Mouse (Mus musculus) brain, embryonic 14.5 days (tissue): ENCODE measurements around the gene Mdga1. TPM values are rescaled to one million over a fixed set of nuclear protein-coding genes. Genes with fewer than 3 reads are reported as not detected.

Experiments used
- DNase-seq: peaks from one replicate; pipeline ENCODE4 v3.0.0-alpha.2; 2011; ENCODE audit warnings: low read depth
- CTCF ChIP-seq: fragments of 200-500 bp; IDR thresholded peaks from 2 replicates; pipeline ENCODE4 v1.5.1; 2012; ENCODE audit warnings: inconsistent platforms, mild to moderate bottlenecking, moderate library complexity, borderline replicate concordance; ENCODE audit not compliant: insufficient read depth, insufficient read length; ENCODE audit errors: extremely low read depth
- POLR2A ChIP-seq: fragments of 200-500 bp; IDR thresholded peaks from 2 replicates; pipeline ENCODE4 v1.6.1; 2012; ENCODE audit warnings: mild to moderate bottlenecking, inconsistent platforms, borderline replicate concordance; ENCODE audit not compliant: poor library complexity, insufficient read depth, insufficient read length, severe bottlenecking; ENCODE audit errors: extremely low read depth
- polyA plus RNA-seq: library from polyadenylated mRNA; depleted of rRNA; stranded (reverse); fragments of >200 nt; gene quantifications from 2 replicates; pipeline ENCODE4 v1.2.3, GENCODE M21; 2012

Mdga1 gene
- polyA plus RNA-seq, 1 experiment, result 58.9 TPM

DNA sequence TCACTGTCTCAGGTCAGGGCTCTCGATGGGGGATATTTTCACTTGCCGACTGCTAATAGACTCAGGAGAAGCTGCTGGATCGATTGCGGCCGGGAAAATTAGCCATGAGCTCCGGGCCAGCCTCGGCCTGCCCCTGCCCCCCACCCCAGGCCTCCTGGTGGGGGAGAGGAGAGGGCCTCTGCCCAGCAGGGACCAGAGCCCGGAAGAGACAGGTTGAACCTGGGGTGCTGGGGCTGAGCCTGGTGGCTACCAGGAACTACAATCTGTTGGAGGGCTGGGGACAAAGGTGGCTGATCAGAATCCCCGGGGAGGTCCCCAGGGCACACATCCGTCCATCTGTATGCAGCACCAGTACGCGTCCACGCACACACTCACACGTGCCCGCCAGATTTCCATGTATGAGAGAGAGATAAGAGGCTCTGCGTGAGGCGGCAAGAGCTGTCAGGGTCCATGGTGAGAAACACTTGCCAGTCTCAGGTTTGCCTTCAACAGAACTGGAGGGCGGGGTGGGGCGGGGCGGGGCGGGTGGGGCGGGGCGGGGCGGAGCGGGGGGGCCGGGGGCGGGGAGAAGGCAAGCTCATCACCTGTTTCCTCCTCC is 95.7 kb downstream of the Mdga1 start:
- TF ChIP-seq CTCF, result no peak
- TF ChIP-seq POLR2A, result no peak
- peak; percentile 64 for DNase-seq

DNA sequence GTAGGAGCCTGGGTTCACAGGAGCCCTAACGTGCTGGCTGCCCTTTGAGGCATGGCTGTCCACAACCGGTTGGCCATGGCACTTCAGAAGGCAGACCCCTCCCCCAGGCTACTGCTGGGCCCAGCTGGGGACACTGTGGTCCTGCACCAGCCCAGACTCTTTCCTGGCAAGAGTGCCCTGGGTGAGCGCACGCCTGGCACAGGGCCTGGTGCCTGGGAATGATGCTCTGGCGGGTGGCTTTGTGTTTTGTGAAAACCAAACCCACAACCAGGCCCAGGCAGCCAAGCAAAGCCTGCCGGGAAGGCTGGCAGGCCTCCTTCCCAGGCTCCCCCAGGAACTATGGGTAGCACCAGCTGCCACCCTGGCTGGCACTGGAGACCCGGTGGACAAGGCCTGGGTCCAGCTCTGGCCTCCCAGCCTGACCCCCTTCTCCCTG is 96.3 kb downstream of the Mdga1 start:
- DNase-seq, result peak; percentile 96
- no peak for TF ChIP-seq POLR2A
- no peak for TF ChIP-seq CTCF

DNA sequence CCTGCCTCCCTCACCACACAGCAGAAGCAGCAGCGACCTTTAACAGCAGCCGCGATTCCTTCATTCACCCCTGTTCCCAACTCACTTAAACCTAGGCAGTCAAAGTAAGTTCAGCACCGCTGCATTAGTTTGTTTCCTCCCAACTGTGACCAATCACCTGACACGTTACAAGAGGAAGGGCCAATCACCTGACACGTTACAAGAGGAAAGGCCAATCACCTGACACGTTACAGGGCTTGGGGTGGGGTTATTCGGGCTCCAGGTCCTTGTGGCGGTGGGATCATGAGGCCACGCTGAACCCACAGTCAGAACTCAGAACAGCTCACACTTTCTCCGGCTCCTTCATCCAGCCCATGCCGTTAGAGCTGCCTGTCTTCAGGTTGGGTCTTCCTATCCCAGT is 99.6 kb downstream of the Mdga1 start:
- no peak for DNase-seq
- TF ChIP-seq CTCF (no peak), POLR2A (no peak)

DNA sequence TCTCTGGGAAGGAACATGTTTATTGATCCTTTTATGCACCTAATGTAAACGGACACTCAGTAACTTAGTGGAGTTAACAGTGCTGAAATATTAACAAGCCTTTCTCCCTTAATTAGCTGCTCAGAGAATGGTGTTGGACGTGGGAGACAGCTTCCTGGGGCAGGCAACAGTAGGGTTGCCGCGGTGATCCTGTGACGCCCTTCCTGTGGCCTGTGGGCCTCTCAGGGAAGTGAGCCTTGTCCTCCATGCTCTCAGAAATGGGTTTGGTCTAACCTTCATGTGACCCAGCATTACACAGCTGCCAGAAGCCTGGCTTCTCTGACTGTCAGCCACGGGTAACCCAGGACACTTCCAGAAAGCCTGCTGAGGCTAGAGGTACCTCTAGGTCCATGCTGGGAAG is 104.0 kb downstream of the Mdga1 start:
- no peak for DNase-seq
- TF ChIP-seq CTCF (no peak), POLR2A (no peak)

DNA sequence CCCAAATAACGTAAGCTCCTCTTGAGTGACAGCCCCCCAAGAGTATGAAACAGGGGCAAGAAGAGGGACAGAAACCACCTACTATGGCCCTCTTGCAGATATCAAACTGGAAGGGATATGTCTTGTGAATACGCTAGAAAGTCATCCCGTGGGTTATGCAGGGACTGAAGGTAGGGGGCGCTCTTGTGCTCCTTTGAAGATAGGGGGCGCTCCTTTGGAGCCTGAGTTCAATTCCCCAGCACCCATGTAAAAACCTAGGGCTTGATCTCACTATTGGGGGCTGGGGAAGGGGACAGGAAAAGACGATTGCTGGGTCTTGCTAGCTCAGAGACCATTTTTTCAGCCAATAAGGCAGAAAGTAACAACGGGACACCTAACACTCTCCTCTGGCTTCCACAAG is 105.4 kb downstream of the Mdga1 start:
- no peak for TF ChIP-seq POLR2A
- peak; percentile 5; the same call in 1 of the 2 replicates for TF ChIP-seq CTCF
- no peak for DNase-seq

DNA sequence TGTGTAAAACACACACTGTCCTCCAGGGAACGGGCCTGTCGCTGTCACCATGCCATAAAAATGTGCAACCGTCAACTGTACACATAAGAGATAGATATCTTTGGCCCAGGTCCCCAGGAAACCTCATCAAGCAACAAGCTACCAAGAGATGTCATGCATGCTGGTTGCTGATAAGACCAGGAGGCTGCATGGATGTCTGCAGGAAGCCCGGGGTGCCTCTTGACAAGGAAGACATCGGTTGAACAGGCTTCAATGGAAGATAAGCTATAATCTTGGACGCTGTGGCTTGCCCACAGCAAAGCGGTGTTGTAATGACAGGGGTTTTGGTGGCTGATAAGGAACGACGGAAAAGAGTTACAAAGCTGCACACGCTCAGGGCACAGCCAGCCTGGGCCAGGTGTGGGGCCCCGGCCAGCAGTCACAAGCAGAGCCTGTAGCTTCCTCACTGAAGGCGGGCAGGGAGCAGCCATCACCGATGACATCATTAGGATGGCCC is 110.1 kb downstream of the Mdga1 start:
- no peak for TF ChIP-seq CTCF
- TF ChIP-seq POLR2A, result no peak

DNA sequence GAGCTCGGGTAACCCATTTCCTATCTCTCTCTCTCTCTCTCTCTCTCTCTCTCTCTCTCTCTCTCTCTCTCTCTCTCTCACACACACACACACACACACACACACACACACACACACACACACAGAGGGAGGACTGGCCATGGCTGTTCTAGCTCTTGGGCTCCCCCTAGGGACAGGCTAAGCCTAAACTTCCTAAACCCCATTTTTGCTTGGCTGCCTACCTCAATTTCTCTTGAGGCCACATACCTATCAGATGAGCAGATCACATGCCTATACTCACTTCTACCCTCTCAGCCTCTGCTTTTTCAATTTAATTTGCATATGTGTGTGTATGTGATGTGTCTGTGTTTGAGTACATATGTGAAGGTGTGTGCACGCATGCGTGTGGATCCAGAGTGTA is 111.1 kb downstream of the Mdga1 start:
- TF ChIP-seq CTCF (peak; percentile 48; the same call in 1 of the 2 replicates), POLR2A (no peak)
- DNase-seq, result no peak

More for the DNA sequence above, 110.1 kb downstream of the Mdga1 start:
- DNase-seq, result no peak

DNA sequence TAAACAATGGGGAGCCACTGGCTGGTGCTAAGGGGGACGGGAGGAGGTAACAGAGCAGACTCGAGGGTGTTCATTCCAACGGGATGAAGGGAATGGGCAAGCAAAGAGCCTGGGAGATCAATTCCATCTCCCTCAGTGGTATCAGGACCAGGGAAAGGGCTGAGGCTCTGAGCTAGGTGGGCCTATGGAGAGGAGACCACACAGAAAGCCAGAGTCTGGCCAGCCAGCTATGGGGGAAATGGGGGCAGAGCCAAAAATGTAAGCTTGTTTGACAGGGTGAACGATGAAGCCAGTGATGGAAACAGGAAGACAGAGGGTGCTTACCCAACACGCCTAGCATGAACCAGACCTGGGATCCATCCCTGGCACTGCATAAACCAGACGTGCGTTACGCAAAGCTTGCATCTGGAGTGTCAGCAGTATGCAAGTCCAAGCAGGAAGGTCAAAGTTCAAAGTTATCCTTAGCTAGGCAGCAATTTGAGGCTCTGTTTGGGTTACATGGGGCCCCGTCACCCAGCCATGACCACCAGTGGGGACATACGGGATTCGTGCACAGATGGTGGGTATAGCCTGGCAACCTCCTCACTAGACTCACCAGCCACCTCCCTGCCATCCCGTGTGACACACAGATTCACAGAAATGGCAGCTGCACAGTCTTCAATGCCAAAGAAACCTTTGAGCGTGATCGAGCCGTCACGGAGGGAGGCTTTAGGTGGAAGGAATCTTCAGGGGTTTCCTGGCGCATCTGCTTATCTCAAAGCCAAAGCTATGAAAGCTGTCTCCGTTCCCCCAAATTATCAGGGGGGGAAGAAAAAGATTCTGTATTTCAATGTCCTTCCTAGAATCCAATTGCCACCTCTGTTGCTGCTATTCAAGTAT is 113.9 kb downstream of the Mdga1 start:
- TF ChIP-seq POLR2A (no peak), CTCF (no peak)
- peak; percentile 69 for DNase-seq

DNA sequence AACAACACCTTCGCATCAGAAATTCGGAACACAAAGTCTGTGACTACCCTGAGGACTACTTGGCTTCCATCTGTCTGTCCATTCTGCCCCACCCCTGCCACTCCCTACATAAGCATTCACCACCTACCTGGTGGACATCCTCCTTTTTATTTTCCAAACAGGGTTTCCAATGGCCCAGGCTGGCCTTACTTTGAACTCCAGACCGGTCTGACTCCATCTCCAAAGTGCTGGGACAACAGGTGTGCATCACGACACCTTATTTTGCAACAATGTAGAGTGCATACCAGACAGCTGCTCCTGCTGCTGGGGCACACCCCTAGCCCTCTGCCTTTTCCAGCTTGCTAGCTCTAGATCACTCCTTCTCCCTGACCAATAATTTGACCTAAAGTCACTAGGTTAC is 115.1 kb downstream of the Mdga1 start:
- TF ChIP-seq POLR2A (no peak), CTCF (no peak)
- no peak for DNase-seq

DNA sequence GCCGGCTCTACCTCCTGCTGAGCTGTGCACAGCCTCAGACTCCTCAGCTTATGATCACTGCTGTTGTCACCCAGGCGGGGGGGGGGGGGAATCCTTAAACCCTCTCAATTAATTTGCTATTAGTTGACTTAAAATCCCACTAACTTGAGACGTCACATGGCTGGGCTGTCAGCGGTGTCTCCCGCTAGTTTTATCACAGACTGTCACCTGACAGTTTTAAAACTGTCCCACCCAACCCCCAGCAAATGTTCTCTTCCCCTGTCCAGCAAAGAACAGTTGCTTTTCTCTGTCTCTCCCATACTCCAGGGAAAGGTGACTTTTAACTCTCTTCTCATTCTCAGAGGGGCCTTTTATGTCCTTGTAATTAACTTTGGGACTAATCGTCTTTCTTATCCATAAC is 115.5 kb downstream of the Mdga1 start:
- DNase-seq, result no peak

DNA sequence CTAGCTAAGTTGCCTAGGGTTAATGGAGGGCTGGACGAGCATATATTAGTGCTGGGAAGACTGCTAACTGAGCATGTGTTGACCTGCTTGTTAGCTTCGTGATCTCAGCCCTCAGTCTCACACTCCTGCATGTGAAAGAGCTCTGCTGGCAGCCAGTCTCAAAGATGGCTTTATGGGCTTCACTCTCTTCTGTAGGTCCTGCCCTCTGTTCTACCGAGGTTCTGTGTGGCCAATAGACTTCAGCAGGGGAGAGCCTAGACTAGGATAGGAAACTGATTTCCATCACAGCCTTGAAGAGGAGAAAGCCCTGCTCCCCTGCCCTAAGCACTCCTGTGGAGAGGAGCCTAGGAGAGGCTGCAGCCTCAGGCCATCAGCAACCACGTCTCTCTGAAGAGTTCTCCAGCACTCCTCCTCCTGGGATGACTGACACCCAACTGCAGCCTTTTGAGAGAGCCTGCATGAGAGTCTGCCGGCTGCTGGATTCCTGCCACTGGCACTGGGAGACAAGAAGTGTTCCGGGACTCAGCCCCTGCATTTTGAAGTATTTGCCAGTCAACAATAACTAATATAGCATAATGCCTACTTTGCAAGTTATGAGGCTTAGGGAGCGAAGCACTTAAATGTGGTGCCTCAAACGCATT is 116.9 kb downstream of the Mdga1 start:
- DNase-seq, result peak; percentile 73
- no peak for TF ChIP-seq POLR2A
- no peak for TF ChIP-seq CTCF

More for the DNA sequence above, 115.5 kb downstream of the Mdga1 start:
- TF ChIP-seq CTCF (no peak), POLR2A (no peak)
